Mouse (Mus musculus): ENCODE measurements around the gene Atxn7l3.

GRCm38 (mm10) chr11:102289511-102290100 is 6.8 kb downstream of the Atxn7l3 start:
- TF ChIP-seq CTCF (IDR thresholded peaks at IDR 0.05) (no peak), EP300 (IDR thresholded peaks at IDR 0.05) (no peak)
